Mouse (Mus musculus) bone marrow, adult 2 months (tissue): ENCODE results near the gene Ppp1r15b.

ENCODE experiments used
- CTCF ChIP-seq: fragments of 200-500 bp; IDR thresholded peaks from 2 replicates; pipeline ENCODE4 v1.5.1; 2011; ENCODE audit warnings: low read length, control low read depth; ENCODE audit not compliant: control insufficient read depth, insufficient read depth
- POLR2A ChIP-seq: fragments of 200-500 bp; IDR thresholded peaks from 2 replicates; pipeline ENCODE4 v1.6.1; 2011; ENCODE audit warnings: low read depth, mild to moderate bottlenecking, control low read depth, low read length, borderline replicate concordance; ENCODE audit not compliant: control insufficient read depth

DNA sequence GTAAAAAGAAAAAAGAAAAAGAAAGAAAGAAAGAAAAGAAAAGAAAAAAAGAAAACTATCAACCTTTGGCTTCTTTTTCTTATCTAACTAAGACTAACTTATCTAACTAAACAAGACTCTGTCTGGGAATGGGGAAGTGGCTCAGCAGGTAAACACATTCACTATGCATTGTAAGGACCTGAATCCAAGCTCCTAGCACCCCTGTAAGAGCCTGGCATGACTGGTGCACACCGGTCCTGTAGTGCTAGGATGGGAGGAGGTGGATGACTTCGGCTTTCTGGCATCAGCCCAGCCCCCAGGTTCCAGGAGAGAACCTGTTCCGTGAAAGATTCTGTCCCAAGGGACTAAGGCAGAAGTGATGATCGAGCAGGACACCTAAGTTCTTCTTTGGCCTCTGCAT, 30.6 kb downstream of the Ppp1r15b start:
- no peak for TF ChIP-seq CTCF
- TF ChIP-seq POLR2A, result no peak
